Mouse (Mus musculus): ENCODE results near the gene Igfbp5. TPM values are rescaled to one million over a fixed set of nuclear protein-coding genes. Genes with fewer than 3 reads are reported as not detected.
A peak's percentile ranks its signal among the peaks of the same experiment; 100 is the strongest.

The Igfbp5 gene
- total and polyA plus RNA-seq, 2 experiments from 2014 or later: 47.4 to 127 TPM

- Histone ChIP-seq H3K27me3 (ENCODE audit: insufficient read depth, low read length) (no peaks in the 10 kb centered on the region), H3K36me3 (ENCODE audit: insufficient read depth, low read length) (no peaks in the 10 kb centered on the region), H3K9me3 (ENCODE audit: low read length) (0 out of 2 replicates have a peak, but pooled peaks cover 6% of the 10 kb centered on the region), H3K9ac (replicated peaks; ENCODE audit: low read length, poor library complexity, severe bottlenecking) (no peak overlapping the region), H3K4me3 (ENCODE audit: low read depth, low read length) (no peak overlapping the region), H3K4me2 (ENCODE audit: low read depth, low read length, poor library complexity, severe bottlenecking) (no peak overlapping the region), H3K27ac (ENCODE audit: low read depth, low read length) (no peak overlapping the region), H3K4me1 (ENCODE audit: insufficient read depth, low read length) (no peaks in the 10 kb centered on the region)
- no peak for TF ChIP-seq CTCF (IDR thresholded peaks at IDR 0.05)
- no peak for ATAC-seq (ENCODE audit: low FRiP score)
- WGBS: 93% methylated on average over 3 of the region's 3 CpGs
- no peak for DNase-seq (ENCODE audit: low spot score)
Measured at GRCm38 (mm10) chr1:72815616-72816015, 59.1 kb downstream of the Igfbp5 start.

GRCm38 (mm10) chr1:72815184-72815583, 59.5 kb downstream of the Igfbp5 start:
- DNase-seq (ENCODE audit: low spot score) (peak; percentile 63), ATAC-seq (ENCODE audit: low FRiP score) (no peak)
- H3K27ac ChIP-seq (ENCODE audit: low read depth, low read length): no peak overlapping the region
- TF ChIP-seq CTCF (IDR thresholded peaks at IDR 0.05): no peak
- H3K4me1 ChIP-seq (ENCODE audit: insufficient read depth, low read length): no peaks in the 10 kb centered on the region
- H3K9me3 ChIP-seq (ENCODE audit: low read length): 0 out of 2 replicates have a peak, but pooled peaks cover 6% of the 10 kb centered on the region
- H3K4me3 ChIP-seq (ENCODE audit: low read depth, low read length): no peak overlapping the region
- H3K27me3 ChIP-seq (ENCODE audit: insufficient read depth, low read length): no peaks in the 10 kb centered on the region
- WGBS: 48% methylated on average over 5 of the region's 5 CpGs
- no peak overlapping the region for H3K9ac ChIP-seq (replicated peaks; ENCODE audit: low read length, poor library complexity, severe bottlenecking)
- H3K36me3 ChIP-seq (ENCODE audit: insufficient read depth, low read length): no peaks in the 10 kb centered on the region
- no peak overlapping the region for H3K4me2 ChIP-seq (ENCODE audit: low read depth, low read length, poor library complexity, severe bottlenecking)

- no peak for DNase-seq (ENCODE audit: low spot score)
- H3K4me2 ChIP-seq (ENCODE audit: low read depth, low read length, poor library complexity, severe bottlenecking): no peak overlapping the region
- H3K9me3 ChIP-seq (ENCODE audit: low read length): 0 out of 2 replicates have a peak, but pooled peaks cover 6% of the 10 kb centered on the region
- H3K4me1 ChIP-seq (ENCODE audit: insufficient read depth, low read length): no peaks in the 10 kb centered on the region
- WGBS: 8% methylated on average over 6 of the region's 6 CpGs
- H3K27me3 ChIP-seq (ENCODE audit: insufficient read depth, low read length): no peaks in the 10 kb centered on the region
- H3K4me3 ChIP-seq (ENCODE audit: low read depth, low read length): no peak overlapping the region
- no peak for TF ChIP-seq CTCF (IDR thresholded peaks at IDR 0.05)
- peak overlapping the region; percentile 26; the same call in 1 of the 2 replicates for H3K27ac ChIP-seq (ENCODE audit: low read depth, low read length)
- ATAC-seq (ENCODE audit: low FRiP score): 0 out of 2 replicates have a peak, but pooled peaks have one; percentile 62
- no peak overlapping the region for H3K9ac ChIP-seq (replicated peaks; ENCODE audit: low read length, poor library complexity, severe bottlenecking)
- no peaks in the 10 kb centered on the region for H3K36me3 ChIP-seq (ENCODE audit: insufficient read depth, low read length)
Measured at GRCm38 (mm10) chr1:72813639-72814403, 60.9 kb downstream of the Igfbp5 start.

GRCm38 (mm10) chr1:72813089-72813638, 61.5 kb downstream of the Igfbp5 start:
- DNase-seq (ENCODE audit: low spot score) (no peak), ATAC-seq (ENCODE audit: low FRiP score) (no peak)
- Histone ChIP-seq H3K9me3 (ENCODE audit: low read length) (0 out of 2 replicates have a peak, but pooled peaks cover 6% of the 10 kb centered on the region), H3K27ac (ENCODE audit: low read depth, low read length) (peak overlapping the region; percentile 26; the same call in 1 of the 2 replicates), H3K4me2 (ENCODE audit: low read depth, low read length, poor library complexity, severe bottlenecking) (no peak overlapping the region), H3K36me3 (ENCODE audit: insufficient read depth, low read length) (no peaks in the 10 kb centered on the region), H3K4me1 (ENCODE audit: insufficient read depth, low read length) (no peaks in the 10 kb centered on the region), H3K9ac (replicated peaks; ENCODE audit: low read length, poor library complexity, severe bottlenecking) (no peak overlapping the region), H3K27me3 (ENCODE audit: insufficient read depth, low read length) (no peaks in the 10 kb centered on the region), H3K4me3 (ENCODE audit: low read depth, low read length) (no peak overlapping the region)
- TF ChIP-seq CTCF (IDR thresholded peaks at IDR 0.05): no peak
- WGBS: 47% methylated on average over 5 of the region's 5 CpGs

DNA sequence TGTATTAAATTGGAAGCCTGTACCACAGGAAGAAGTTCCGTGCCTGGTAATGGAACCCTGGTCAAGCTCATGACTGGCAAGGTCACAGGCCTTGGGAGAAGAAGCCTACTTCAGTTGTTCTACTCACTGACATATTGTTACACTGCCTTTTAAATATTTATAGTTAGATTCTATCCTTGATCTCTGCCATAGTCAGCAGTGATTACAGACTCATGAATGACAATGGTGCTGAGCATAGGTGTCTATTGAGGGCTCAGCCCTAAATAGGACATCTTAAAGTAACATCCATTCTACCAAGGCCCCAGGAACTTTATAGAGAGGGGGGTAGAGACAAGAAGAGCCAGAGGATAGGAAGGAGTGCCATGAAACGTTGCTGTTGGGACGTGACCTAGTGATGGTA, 63.6 kb downstream of the Igfbp5 start:
- H3K9ac ChIP-seq (replicated peaks; ENCODE audit: low read length, poor library complexity, severe bottlenecking): no peak overlapping the region
- TF ChIP-seq CTCF (IDR thresholded peaks at IDR 0.05): no peak
- 95% methylated on average over 3 of the region's 3 CpGs for WGBS
- ATAC-seq (ENCODE audit: low FRiP score): no peak
- no peak overlapping the region for H3K4me2 ChIP-seq (ENCODE audit: low read depth, low read length, poor library complexity, severe bottlenecking)
- no peaks in the 10 kb centered on the region for H3K27me3 ChIP-seq (ENCODE audit: insufficient read depth, low read length)
- H3K4me3 ChIP-seq (ENCODE audit: low read depth, low read length): no peak overlapping the region
- 0 out of 2 replicates have a peak, but pooled peaks cover 6% of the 10 kb centered on the region for H3K9me3 ChIP-seq (ENCODE audit: low read length)
- no peak overlapping the region for H3K27ac ChIP-seq (ENCODE audit: low read depth, low read length)
- no peak for DNase-seq (ENCODE audit: low spot score)
- no peaks in the 10 kb centered on the region for H3K36me3 ChIP-seq (ENCODE audit: insufficient read depth, low read length)
- H3K4me1 ChIP-seq (ENCODE audit: insufficient read depth, low read length): no peaks in the 10 kb centered on the region
